Mouse (Mus musculus): ENCODE results near the gene Sertad1.

Sertad1 gene

GRCm38 (mm10) chr7:27458614-27459013 lies 28.1 kb upstream of the Sertad1 start:
- H3K27me3 ChIP-seq (ENCODE audit: control insufficient read depth, insufficient read depth, low read length, poor library complexity, severe bottlenecking) = no peaks in the 10 kb centered on the region
- peaks cover 4% of the 10 kb centered on the region; the same call in 1 of the 2 replicates for H3K36me3 ChIP-seq (ENCODE audit: control insufficient read depth, insufficient read depth, low read length, poor library complexity, severe bottlenecking)
- no peak for DNase-seq (ENCODE audit: low read depth, low spot score)

DNA sequence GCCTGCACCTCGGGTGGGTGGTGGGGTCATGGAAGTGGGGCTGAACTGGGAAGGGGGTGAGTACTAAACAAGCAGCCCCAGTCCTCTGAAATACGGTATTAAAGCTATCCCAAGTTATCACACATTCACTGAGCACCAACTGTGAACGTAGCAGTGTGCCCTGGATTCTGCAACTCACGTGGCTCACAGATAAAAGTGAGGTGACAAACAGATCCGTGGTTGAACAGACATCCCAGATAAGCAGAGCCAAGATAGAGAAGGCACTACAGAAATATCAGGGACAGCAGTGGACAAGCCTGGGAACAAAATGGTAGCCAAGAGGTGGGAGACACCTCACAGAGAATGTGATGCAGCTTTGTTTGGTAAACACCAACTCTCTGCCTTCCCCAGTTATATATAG lies 27.1 kb upstream of the Sertad1 start:
- no peak for DNase-seq (ENCODE audit: low read depth, low spot score)
- H3K36me3 ChIP-seq (ENCODE audit: control insufficient read depth, insufficient read depth, low read length, poor library complexity, severe bottlenecking) = peaks cover 4% of the 10 kb centered on the region; the same call in 1 of the 2 replicates
- no peaks in the 10 kb centered on the region for H3K27me3 ChIP-seq (ENCODE audit: control insufficient read depth, insufficient read depth, low read length, poor library complexity, severe bottlenecking)

GRCm38 (mm10) chr7:27460477-27460876 lies 26.2 kb upstream of the Sertad1 start:
- Histone ChIP-seq H3K27me3 (ENCODE audit: control insufficient read depth, insufficient read depth, low read length, poor library complexity, severe bottlenecking) (no peaks in the 10 kb centered on the region), H3K36me3 (ENCODE audit: control insufficient read depth, insufficient read depth, low read length, poor library complexity, severe bottlenecking) (peaks cover 4% of the 10 kb centered on the region; the same call in 1 of the 2 replicates)
- no peak for DNase-seq (ENCODE audit: low read depth, low spot score)

GRCm38 (mm10) chr7:27467648-27468047 lies 19.1 kb upstream of the Sertad1 start:
- DNase-seq (ENCODE audit: low read depth, low spot score) = no peak
- H3K36me3 ChIP-seq (ENCODE audit: control insufficient read depth, insufficient read depth, low read length, poor library complexity, severe bottlenecking) = no peaks in the 10 kb centered on the region
- no peaks in the 10 kb centered on the region for H3K27me3 ChIP-seq (ENCODE audit: control insufficient read depth, insufficient read depth, low read length, poor library complexity, severe bottlenecking)

DNA sequence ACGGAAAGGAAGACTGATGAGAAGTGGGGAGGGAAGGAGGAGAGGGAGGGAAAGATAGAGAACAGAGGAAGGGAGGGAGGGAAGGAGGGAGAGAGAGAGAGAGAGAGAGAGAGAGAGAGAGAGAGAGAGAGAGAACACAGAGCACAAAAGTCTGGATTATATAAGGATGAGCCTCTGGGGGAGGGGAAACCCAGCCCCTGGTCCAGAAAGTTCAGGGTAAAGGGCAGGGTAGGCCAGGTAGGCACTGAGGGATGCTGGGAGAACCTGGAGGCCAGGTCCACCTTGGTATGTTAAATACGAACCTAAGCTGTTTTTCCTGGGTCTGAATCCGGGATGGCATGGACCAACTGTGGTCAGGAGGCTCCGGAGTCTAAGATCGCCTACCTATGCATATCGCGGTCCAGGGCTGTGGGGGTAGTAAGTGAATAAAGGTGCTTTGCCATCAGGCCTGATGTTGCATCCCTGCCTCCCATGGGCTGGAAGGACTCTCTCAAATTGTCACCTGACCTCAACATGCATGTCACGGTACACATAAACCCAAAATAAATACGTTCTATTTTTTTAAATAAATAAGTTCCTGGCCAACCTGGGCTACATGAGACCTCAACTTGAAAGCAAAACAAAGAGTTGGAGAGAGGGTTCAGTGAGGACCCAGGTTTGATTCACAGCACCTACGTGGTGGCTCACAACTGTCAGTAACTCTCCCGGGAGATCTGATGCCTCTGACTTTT lies 15.2 kb upstream of the Sertad1 start:
- no peak for DNase-seq (ENCODE audit: low read depth, low spot score)
- Histone ChIP-seq H3K27me3 (ENCODE audit: control insufficient read depth, insufficient read depth, low read length, poor library complexity, severe bottlenecking) (no peaks in the 10 kb centered on the region), H3K36me3 (ENCODE audit: control insufficient read depth, insufficient read depth, low read length, poor library complexity, severe bottlenecking) (peaks cover 3% of the 10 kb centered on the region; the same call in 1 of the 2 replicates)

- Histone ChIP-seq H3K27me3 (ENCODE audit: control insufficient read depth, insufficient read depth, low read length, poor library complexity, severe bottlenecking) (no peaks in the 10 kb centered on the region), H3K36me3 (ENCODE audit: control insufficient read depth, insufficient read depth, low read length, poor library complexity, severe bottlenecking) (peaks cover 3% of the 10 kb centered on the region; the same call in 1 of the 2 replicates)
- peak; percentile 64 for DNase-seq (ENCODE audit: low read depth, low spot score)
Observed at GRCm38 (mm10) chr7:27472596-27472995, 14.1 kb upstream of the Sertad1 start.

GRCm38 (mm10) chr7:27473156-27473834 lies 13.4 kb upstream of the Sertad1 start, which contains the start of gene Sertad3:
Gene Sertad3, plus strand, starts transcription at chr7:27473768.
- Histone ChIP-seq H3K27me3 (ENCODE audit: control insufficient read depth, insufficient read depth, low read length, poor library complexity, severe bottlenecking) (no peaks in the 10 kb centered on the region), H3K36me3 (ENCODE audit: control insufficient read depth, insufficient read depth, low read length, poor library complexity, severe bottlenecking) (peaks cover 3% of the 10 kb centered on the region; the same call in 1 of the 2 replicates)
- DNase-seq (ENCODE audit: low read depth, low spot score) = peak; percentile 98

DNA sequence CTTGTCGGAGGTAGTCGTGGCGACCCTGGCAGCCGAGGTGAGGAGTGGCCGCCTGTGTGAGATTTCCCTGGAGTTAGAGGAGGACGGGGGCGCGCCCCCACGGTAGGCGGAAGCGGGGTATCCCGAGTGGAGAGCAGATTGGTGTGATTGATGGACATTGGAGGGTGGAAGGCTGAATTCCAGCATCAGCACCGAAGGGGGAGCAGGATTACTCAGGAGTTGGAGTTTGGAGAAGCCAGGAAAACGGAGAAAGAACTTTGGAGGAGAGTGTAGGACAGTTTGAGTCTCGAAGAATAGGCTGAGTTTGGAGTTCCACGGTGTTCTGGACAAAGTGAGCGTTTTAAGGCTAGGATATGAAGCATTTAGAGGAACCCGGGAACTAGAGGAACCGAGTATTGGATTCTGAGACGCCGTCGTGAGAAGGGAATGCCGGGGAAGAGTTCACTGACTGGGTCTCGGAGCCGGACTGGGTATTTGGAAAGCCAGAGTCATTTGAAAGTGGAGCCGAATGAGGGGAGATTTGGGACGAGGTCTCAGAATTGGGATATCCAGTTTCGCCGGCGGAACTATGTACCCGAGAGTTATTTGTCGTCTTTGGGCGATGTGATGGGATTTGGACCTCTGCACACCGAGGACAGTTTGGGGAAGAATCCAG lies 12.7 kb upstream of the Sertad1 start:
- H3K36me3 ChIP-seq (ENCODE audit: control insufficient read depth, insufficient read depth, low read length, poor library complexity, severe bottlenecking) = peaks cover 3% of the 10 kb centered on the region; the same call in 1 of the 2 replicates
- no peak for DNase-seq (ENCODE audit: low read depth, low spot score)
- no peaks in the 10 kb centered on the region for H3K27me3 ChIP-seq (ENCODE audit: control insufficient read depth, insufficient read depth, low read length, poor library complexity, severe bottlenecking)

DNA sequence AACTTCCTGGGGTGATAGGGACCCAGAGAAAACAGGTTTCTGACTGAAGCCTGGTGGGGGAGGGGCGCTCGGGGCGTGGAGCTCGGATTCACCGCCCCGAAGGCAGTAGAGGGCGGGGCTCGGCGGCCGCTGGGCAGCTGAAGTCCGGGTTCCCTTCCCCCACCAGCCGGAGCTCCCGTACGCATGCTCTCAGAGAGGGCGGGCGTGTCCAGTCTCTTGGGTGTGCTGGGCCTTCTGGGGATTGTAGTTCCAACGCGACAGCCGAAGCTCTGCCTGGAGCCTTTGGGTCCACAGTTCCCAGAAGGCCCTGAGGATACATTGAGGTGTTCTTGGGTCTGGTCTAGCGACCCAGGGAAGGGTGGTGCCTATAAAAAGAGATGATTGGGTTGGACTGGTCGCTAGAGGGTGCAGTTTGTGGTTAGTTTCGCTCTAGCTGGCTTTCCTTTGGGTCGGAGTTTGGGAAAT lies 12.2 kb upstream of the Sertad1 start:
- DNase-seq (ENCODE audit: low read depth, low spot score) = peak; percentile 99
- peaks cover 3% of the 10 kb centered on the region; the same call in 1 of the 2 replicates for H3K36me3 ChIP-seq (ENCODE audit: control insufficient read depth, insufficient read depth, low read length, poor library complexity, severe bottlenecking)
- H3K27me3 ChIP-seq (ENCODE audit: control insufficient read depth, insufficient read depth, low read length, poor library complexity, severe bottlenecking) = no peaks in the 10 kb centered on the region

- H3K27me3 ChIP-seq (ENCODE audit: control insufficient read depth, insufficient read depth, low read length, poor library complexity, severe bottlenecking) = no peaks in the 10 kb centered on the region
- DNase-seq (ENCODE audit: low read depth, low spot score) = no peak
- peaks cover 3% of the 10 kb centered on the region; the same call in 1 of the 2 replicates for H3K36me3 ChIP-seq (ENCODE audit: control insufficient read depth, insufficient read depth, low read length, poor library complexity, severe bottlenecking)
Observed at GRCm38 (mm10) chr7:27475596-27475995, 11.1 kb upstream of the Sertad1 start.

- Histone ChIP-seq H3K36me3 (ENCODE audit: control insufficient read depth, insufficient read depth, low read length, poor library complexity, severe bottlenecking) (peaks cover 3% of the 10 kb centered on the region; the same call in 1 of the 2 replicates), H3K27me3 (ENCODE audit: control insufficient read depth, insufficient read depth, low read length, poor library complexity, severe bottlenecking) (no peaks in the 10 kb centered on the region)
- no peak for DNase-seq (ENCODE audit: low read depth, low spot score)
Observed at GRCm38 (mm10) chr7:27476098-27476635, 10.5 kb upstream of the Sertad1 start.

DNA sequence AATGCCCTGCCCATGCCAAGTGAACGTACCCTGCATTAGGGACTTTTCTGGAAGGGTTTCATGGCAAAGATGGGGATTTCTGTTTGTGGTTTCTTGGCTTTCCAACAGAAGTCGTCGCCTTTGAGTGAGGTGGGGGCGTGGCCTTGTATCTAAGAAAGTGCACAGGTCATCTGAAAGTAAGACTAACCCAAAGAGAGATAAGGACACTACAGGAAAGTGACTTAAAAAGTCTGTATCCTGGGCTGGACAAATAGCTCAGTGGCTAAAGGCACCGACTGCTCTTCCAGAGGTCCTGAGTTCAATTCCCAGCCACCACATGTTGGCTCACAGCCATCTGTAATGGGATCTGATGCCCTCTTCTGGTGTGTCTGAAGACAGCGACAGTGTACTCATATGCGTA lies 8.1 kb upstream of the Sertad1 start:
- Histone ChIP-seq H3K27me3 (ENCODE audit: control insufficient read depth, insufficient read depth, low read length, poor library complexity, severe bottlenecking) (no peaks in the 10 kb centered on the region), H3K36me3 (ENCODE audit: control insufficient read depth, insufficient read depth, low read length, poor library complexity, severe bottlenecking) (peaks cover 3% of the 10 kb centered on the region; the same call in 1 of the 2 replicates)
- no peak for DNase-seq (ENCODE audit: low read depth, low spot score)

- peaks cover 3% of the 10 kb centered on the region; the same call in 1 of the 2 replicates for H3K36me3 ChIP-seq (ENCODE audit: control insufficient read depth, insufficient read depth, low read length, poor library complexity, severe bottlenecking)
- H3K27me3 ChIP-seq (ENCODE audit: control insufficient read depth, insufficient read depth, low read length, poor library complexity, severe bottlenecking) = no peaks in the 10 kb centered on the region
- no peak for DNase-seq (ENCODE audit: low read depth, low spot score)
Observed at GRCm38 (mm10) chr7:27479750-27480149, 7.0 kb upstream of the Sertad1 start.

GRCm38 (mm10) chr7:27480506-27480905 lies 6.2 kb upstream of the Sertad1 start:
- no peak for DNase-seq (ENCODE audit: low read depth, low spot score)

More at GRCm38 (mm10) chr7:27480506-27480905, 6.2 kb upstream of the Sertad1 start:
- peaks cover 3% of the 10 kb centered on the region; the same call in 1 of the 2 replicates for H3K36me3 ChIP-seq (ENCODE audit: control insufficient read depth, insufficient read depth, low read length, poor library complexity, severe bottlenecking)
- no peaks in the 10 kb centered on the region for H3K27me3 ChIP-seq (ENCODE audit: control insufficient read depth, insufficient read depth, low read length, poor library complexity, severe bottlenecking)

Data from splenic B cell, adult 2 months (primary cell).